Comparison of ENCODE assay signal across 9 mouse cellular contexts in genomic region chr9:105556141-105556735, GRCm38 (mm10). TPM values are rescaled to one million over a fixed set of nuclear protein-coding genes. Genes with fewer than 3 reads are reported as not detected.
A peak's percentile ranks its signal among the peaks of the same experiment; 100 is the strongest.
DNase-seq lines count a peak whose midpoint lies in the region; ATAC-seq and TF ChIP-seq lines count a peak whose summit lies in the region.
"Had no signal": no experiment of that assay in that cellular context is flagged by ENCODE, and none has a peak within 500 bp of the region (broad histone marks: within the 10 kb centered on the region; RNA-seq: fewer than 3 reads in every experiment).

No protein-coding gene starts in this region.

- H3K27ac ChIP-seq in lung, postnatal 0 days (ENCODE audit: low read length) = no peak overlapping the region
- no peak overlapping the region for H3K27ac ChIP-seq in kidney, postnatal 0 days
- peak overlapping the region; percentile 19; the same call in 1 of the 2 replicates for H3K27ac ChIP-seq in stomach, embryonic 15.5 days

- H3K4me3 ChIP-seq in lung, postnatal 0 days (ENCODE audit: low read depth, low read length) = no peak overlapping the region
- H3K4me3 ChIP-seq in kidney, postnatal 0 days (replicated peaks; ENCODE audit: low read depth, low read length) = no peak overlapping the region
- H3K4me3 ChIP-seq in stomach, embryonic 15.5 days (replicated peaks) = no peak overlapping the region
- H3K4me3 ChIP-seq: megakaryocyte, embryonic 14.5 days had no signal

- ATAC-seq in lung, postnatal 0 days = peak; percentile 76
- ATAC-seq in kidney, postnatal 0 days (replicated peaks; ENCODE audit: low FRiP score, low read depth) = peak; percentile 49; the same call in 1 of the 2 replicates
- peak; percentile 14; the same call in 1 of the 2 replicates for ATAC-seq in stomach, embryonic 15.5 days (ENCODE audit: insufficient read depth, low FRiP score, low read depth)
- no peak for ATAC-seq in megakaryocyte, adult 5-6 weeks (ENCODE audit: poor library complexity, severe bottlenecking)

- no peaks in the 10 kb centered on the region for H3K9me3 ChIP-seq in lung, postnatal 0 days (ENCODE audit: low read length)
- no peaks in the 10 kb centered on the region for H3K9me3 ChIP-seq in kidney, postnatal 0 days (replicated peaks; ENCODE audit: low read length)
- H3K9me3 ChIP-seq in stomach, embryonic 15.5 days = no peaks in the 10 kb centered on the region
- H3K9me3 ChIP-seq: megakaryocyte, embryonic 14.5 days had no signal

- no peaks in the 10 kb centered on the region; the same call in 1 of the 2 replicates for H3K4me1 ChIP-seq in lung, postnatal 0 days (ENCODE audit: insufficient read depth, low read depth, low read length)
- H3K4me1 ChIP-seq in kidney, postnatal 0 days (replicated peaks; ENCODE audit: insufficient read depth, low read length) = peaks cover 4% of the 10 kb centered on the region; the same call in 1 of the 2 replicates
- H3K4me1 ChIP-seq in stomach, embryonic 15.5 days = peaks cover 13% of the 10 kb centered on the region; the same call in 1 of the 2 replicates

- no peak overlapping the region for H3K9ac ChIP-seq in lung, postnatal 0 days (replicated peaks; ENCODE audit: low read depth)
- no peak overlapping the region for H3K9ac ChIP-seq in kidney, postnatal 0 days (ENCODE audit: low read depth, low read length)
- H3K9ac ChIP-seq in stomach, embryonic 15.5 days = no peak overlapping the region

- TF ChIP-seq EP300 in lung, postnatal 0 days (IDR thresholded peaks at IDR 0.05) = no peak

- 37% methylated on average over 8 of the region's 8 CpGs for WGBS in lung, postnatal 0 days
- WGBS in kidney, postnatal 0 days = 40% methylated on average over 8 of the region's 8 CpGs
- WGBS in stomach, embryonic 15.5 days = 35% methylated on average over 8 of the region's 8 CpGs

- peak; percentile 59 to 66 for DNase-seq in cerebellum, postnatal 10 days
- no peak for DNase-seq in cerebellum, adult 11 months
- DNase-seq in lung, postnatal 0 days (ENCODE audit: low spot score) = peak; percentile 79
- no peak for DNase-seq in lung, postnatal 36 days
- DNase-seq in kidney, postnatal 0 days (ENCODE audit: low spot score) = peak; percentile 12
- DNase-seq in cerebellum, adult 11-12 months = no peak

- no peaks in the 10 kb centered on the region for H3K27me3 ChIP-seq in lung, postnatal 0 days (replicated peaks; ENCODE audit: insufficient read depth, low read length)
- no peaks in the 10 kb centered on the region for H3K27me3 ChIP-seq in kidney, postnatal 0 days (ENCODE audit: insufficient read depth, low read length)
- H3K27me3 ChIP-seq in stomach, embryonic 15.5 days (replicated peaks) = no peaks in the 10 kb centered on the region
- H3K27me3 ChIP-seq: megakaryocyte, embryonic 14.5 days had no signal

- no peak overlapping the region for H3K4me2 ChIP-seq in lung, postnatal 0 days (replicated peaks; ENCODE audit: low read depth, low read length)
- H3K4me2 ChIP-seq in kidney, postnatal 0 days (ENCODE audit: low read length) = no peak overlapping the region
- H3K4me2 ChIP-seq in stomach, embryonic 15.5 days = no peak overlapping the region

- TF ChIP-seq CTCF in lung, postnatal 0 days (IDR thresholded peaks at IDR 0.05) = no peak
- TF ChIP-seq CTCF in kidney, postnatal 0 days (IDR thresholded peaks at IDR 0.05; ENCODE audit: low read depth) = no peak

- H3K36me3 ChIP-seq in lung, postnatal 0 days (ENCODE audit: insufficient read depth, low read length) = no peaks in the 10 kb centered on the region
- H3K36me3 ChIP-seq in kidney, postnatal 0 days (ENCODE audit: insufficient read depth, low read length) = no peaks in the 10 kb centered on the region
- no peaks in the 10 kb centered on the region for H3K36me3 ChIP-seq in stomach, embryonic 15.5 days

RNA-seq across cellular contexts. Expression of gene Atp2c1, which starts 29.1 kb away (rescaled TPM):
- polyA plus RNA-seq in lung, postnatal 0 days (2015; fragmentation: Nextera tagmentation; extraction: Ambion mirVana) = 47.8 and 52.6 TPM in 2 replicates
- polyA plus RNA-seq in kidney, postnatal 0 days (2015; fragmentation: Nextera tagmentation; extraction: Ambion mirVana) = 56.0 and 56.3 TPM in 2 replicates
- polyA plus RNA-seq in stomach, embryonic 15.5 days (2015; fragmentation: Nextera tagmentation; extraction: Ambion mirVana) = 59.1 and 60.2 TPM in 2 replicates
- 65.5 and 71.0 TPM in 2 replicates for total RNA-seq in megakaryocyte, adult 5-6 weeks (2015)
- 159 and 166 TPM in 2 replicates for total RNA-seq in megakaryocyte, adult 5-6 weeks (2017)

Comparison
In these comparisons a context has a peak if more than half of its experiments do, and no peak if none do; other contexts are left out.
1. DNase-seq: peak in cerebellum, postnatal 10 days (2 of 2), lung, postnatal 0 days (single experiment) and kidney, postnatal 0 days (single experiment); none in cerebellum, adult 11 months (single experiment), lung, postnatal 36 days (single experiment) and cerebellum, adult 11-12 months (single experiment).